Mouse (Mus musculus): ENCODE measurements around the gene 2210408I21Rik.

DNA sequence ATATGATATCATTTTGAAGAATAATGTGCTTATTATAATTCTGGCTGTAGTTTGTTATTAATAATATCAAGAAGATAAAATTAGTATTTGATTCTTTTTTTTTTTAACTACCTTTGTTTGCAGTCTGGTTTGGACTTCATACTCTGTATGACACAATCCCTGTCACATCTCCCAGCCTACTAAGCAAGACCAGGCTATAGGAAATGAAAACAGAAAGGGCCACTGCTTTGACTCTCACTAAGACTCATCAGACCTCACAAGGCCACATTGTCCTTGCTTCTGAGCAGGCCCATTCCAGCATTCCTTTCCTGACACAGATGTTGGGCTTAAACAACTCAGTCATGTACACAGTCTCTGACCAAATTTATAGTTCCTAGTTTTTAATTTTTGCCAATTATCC is 42.6 kb downstream of the 2210408I21Rik start:
- TF ChIP-seq MAFK (IDR thresholded peaks at IDR 0.05; ENCODE audit: borderline replicate concordance, low read depth, low read length) (no peak), JUND (IDR thresholded peaks at IDR 0.05; ENCODE audit: low read depth, low read length) (no peak), ZKSCAN1 (IDR thresholded peaks at IDR 0.05; ENCODE audit: low read depth, low read length) (no peak), EP300 (IDR thresholded peaks at IDR 0.05; ENCODE audit: low read depth in 1 of 2, low read length in 2 of 2) (no peak), CTCF (IDR thresholded peaks at IDR 0.05 in 2 of 3, conservative IDR thresholded peaks at IDR 0.05 in 1 of 3; ENCODE audit: control insufficient read depth in 1 of 3, insufficient read depth in 1 of 3, low read depth in 2 of 3, low read length in 3 of 3, poor library complexity in 1 of 3, severe bottlenecking in 1 of 3) (no peak), POLR2A (IDR thresholded peaks at IDR 0.05; ENCODE audit: control insufficient read depth in 1 of 2, insufficient read depth in 1 of 2, low read depth in 1 of 2, low read length in 2 of 2, poor library complexity in 1 of 2) (no peak), ELF1 (IDR thresholded peaks at IDR 0.05; ENCODE audit: low read depth, low read length) (no peak), MAZ (IDR thresholded peaks at IDR 0.05; ENCODE audit: low read depth, low read length) (no peak)

Measured in MEL (cell line).